Mouse (Mus musculus) cerebellum, postnatal 10 days (tissue): Measurements from ENCODE around the gene Zfp655.
"Not testable (repeated sequence)": the region's sequence is repeated elsewhere in the genome, so short reads cannot be mapped to it uniquely, and the experiment has no call there.

Source experiments
- DNase-seq, 2 experiments: peaks; one replicate each; pipeline ENCODE4 v3.0.0; 2021; ENCODE audit warnings: mixed read lengths in 2 of 2

The Zfp655 gene

GRCm38 (mm10) chr5:145223395-145223794 lies 8.1 kb upstream of the Zfp655 start:
- no peak for DNase-seq

- no peak for DNase-seq
These were observed 5.1 kb upstream of the Zfp655 start for GRCm38 (mm10) chr5:145226453-145226852.

DNA sequence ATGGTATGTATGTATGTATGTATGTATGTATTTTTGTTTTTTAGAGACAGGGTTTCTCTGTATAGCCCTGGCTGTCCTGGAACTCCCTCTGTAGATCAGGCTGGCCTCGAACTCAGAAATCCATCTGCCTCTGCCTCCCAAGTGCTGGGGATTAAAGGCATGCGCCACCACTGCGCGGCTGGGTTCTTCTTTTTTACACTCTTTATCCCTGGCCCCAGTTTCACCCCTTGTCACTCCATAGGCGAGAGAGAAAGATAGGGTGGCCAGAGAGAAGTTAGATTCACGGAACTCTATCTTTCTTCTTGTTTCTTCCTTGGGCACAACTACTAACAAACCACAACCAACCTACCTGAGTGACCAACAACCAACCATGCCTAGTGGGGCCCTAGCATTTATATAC lies 2.2 kb upstream of the Zfp655 start:
- DNase-seq: not testable (repeated sequence)

DNA sequence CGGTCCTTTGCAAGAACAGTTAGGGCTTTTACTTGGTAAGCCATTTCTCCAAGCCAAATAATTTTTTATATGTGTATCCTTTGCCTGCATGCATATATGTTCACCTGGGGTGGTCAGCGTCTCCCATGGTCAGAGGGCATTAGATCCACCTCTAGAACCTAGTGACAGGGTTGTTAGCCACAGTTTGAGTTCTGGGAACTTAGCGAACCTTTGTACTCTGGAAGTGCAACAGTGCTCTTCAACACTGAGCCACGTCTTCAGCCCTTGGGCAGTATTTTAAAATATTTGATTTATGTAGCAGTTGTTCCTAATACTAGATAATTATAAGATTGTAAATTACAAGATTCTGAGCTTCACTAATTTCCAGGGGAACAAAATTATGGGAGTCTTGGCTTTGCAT lies 874 bp upstream of the Zfp655 start:
- no peak for DNase-seq

DNA sequence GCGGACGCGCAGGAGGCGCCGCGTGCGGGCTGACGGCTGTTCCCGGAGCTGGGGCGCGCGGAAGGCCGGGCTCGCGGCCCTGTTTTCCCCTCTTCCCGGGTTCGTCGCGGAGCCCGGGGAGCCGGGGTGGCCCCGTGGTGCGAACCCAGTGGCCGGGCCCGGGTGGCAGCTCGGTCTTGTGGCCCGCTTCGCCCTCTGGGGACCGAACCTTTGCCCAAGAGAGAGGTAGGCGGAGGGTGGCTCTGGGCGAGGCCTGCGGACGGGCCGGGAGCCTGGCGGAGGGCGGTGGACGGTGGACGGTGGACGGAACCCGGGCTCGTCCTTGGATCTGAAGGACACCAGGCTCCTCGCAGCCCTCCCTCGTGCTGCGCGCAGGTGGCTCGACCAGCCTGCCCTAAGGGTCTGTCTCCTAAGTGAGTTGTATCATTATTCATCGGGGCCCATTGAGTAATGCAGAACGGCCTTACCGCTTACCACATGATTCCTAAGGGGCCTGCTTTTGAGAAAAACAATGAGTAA lies 437 bp downstream of the Zfp655 start:
- DNase-seq: peak in 1 of 2 experiments; percentile 64

DNA sequence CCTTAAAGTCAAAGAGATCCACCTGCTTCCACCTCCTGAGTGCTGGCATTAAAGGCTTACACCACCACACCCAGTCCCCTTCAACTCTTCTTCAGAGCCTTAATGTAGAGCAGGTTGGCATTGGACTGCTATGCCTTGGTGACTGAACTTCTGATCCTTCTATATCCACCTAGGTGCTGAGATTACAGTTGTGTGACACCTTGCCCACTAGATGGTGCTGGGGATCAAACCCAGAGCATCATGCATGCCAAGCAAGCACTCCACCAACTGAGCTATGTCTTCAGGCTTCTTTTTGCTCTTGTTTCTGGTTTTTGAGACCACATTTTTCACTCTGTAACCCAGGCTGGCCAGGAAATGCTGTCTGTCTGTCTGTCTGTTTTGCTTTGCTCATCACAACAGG lies 3.1 kb downstream of the Zfp655 start:
- DNase-seq: peak; percentile 47 to 53

GRCm38 (mm10) chr5:145249520-145249919 lies 18.0 kb downstream of the Zfp655 start:
- no peak for DNase-seq

GRCm38 (mm10) chr5:145273568-145273967 lies 42.1 kb downstream of the Zfp655 start:
- not testable (repeated sequence) for DNase-seq

GRCm38 (mm10) chr5:145279948-145280347 lies 48.4 kb downstream of the Zfp655 start:
- DNase-seq: no peak

GRCm38 (mm10) chr5:145280371-145281143 lies 49.0 kb downstream of the Zfp655 start, which contains the start of gene Zscan25:
Zscan25 (plus strand) TSS chr5:145280500.
- peak; percentile 93 to 95 for DNase-seq

DNA sequence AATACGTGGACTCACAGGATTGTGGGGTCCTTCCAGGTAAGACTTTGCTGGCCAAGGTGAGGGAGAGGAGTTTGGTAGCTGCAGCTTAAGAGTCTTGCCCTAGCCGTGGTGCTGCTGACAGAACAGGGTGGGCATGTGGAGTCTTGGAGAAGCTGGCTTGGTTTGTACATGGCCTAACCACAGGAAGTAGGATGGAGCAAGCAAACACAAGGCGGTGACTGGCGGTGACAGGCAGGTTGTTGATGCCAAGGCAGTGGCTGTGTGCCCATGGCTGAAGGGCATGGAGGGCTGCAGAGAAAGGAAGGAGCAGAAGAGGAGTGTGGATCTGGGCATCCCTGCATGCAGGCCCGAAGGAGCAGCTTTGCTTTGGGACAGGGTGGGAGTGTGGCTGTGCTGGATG lies 56.9 kb downstream of the Zfp655 start:
- DNase-seq: peak; percentile 28 to 32

- DNase-seq: no peak
These were observed 59.2 kb downstream of the Zfp655 start for GRCm38 (mm10) chr5:145290697-145291096.

DNA sequence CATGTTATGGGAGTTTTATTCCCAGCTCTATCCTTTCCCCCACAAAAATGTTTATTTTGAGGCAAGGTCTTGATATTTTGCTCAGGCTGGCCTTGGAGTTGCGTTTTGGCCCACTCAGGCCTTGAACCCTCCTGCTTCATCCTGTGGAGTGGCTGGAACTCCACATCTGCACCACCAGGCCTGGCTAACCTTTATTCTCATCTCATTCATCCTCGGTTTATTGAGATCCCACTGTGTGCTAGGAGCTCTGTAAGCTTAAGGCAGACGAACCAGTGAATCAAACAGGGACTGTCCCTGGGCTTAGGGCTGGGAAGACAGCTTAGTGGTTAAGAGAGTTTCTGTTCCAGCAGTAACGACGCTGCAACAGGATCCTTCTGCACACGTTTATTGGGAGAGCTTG lies 60.9 kb downstream of the Zfp655 start:
- DNase-seq: no peak
